Mouse (Mus musculus): ENCODE measurements around the gene Acsm5. TPM values are rescaled to one million over a fixed set of nuclear protein-coding genes. Genes with fewer than 3 reads are reported as not detected.
"Not testable (repeated sequence)": the region's sequence is repeated elsewhere in the genome, so short reads cannot be mapped to it uniquely, and the experiment has no call there.

The Acsm5 gene
- polyA plus RNA-seq, 1 experiment from 2014 or later: 0.17 TPM

- no peaks in the 10 kb centered on the region for H3K27me3 ChIP-seq
- DNase-seq (ENCODE audit: low read depth, low spot score) (no peak), ATAC-seq (no peak)
- CTCF ChIA-PET: no interaction called here
- POLR2A ChIA-PET: no interaction called here
- in situ Hi-C loops (cut with MboI; ENCODE audit: low pct_unique_long_range_greater_than_20kb): no loop called here
- TF ChIP-seq CTCF (IDR thresholded peaks at IDR 0.05): no peak
Observed at GRCm38 (mm10) chr7:119542445-119542844, 23.2 kb downstream of the Acsm5 start.

- POLR2A ChIA-PET: no interaction called here
- CTCF ChIA-PET: interaction anchor here (1.2 kb wide), 1 partner anchor 522 kb away, joined by 3 read pairs; no protein-coding TSS in a partner anchor
- ATAC-seq (no peak), DNase-seq (ENCODE audit: low read depth, low spot score) (no peak)
- no peak for TF ChIP-seq CTCF (IDR thresholded peaks at IDR 0.05)
- in situ Hi-C loops (cut with MboI; ENCODE audit: low pct_unique_long_range_greater_than_20kb): no loop called here
- H3K27me3 ChIP-seq: no peaks in the 10 kb centered on the region
Observed at GRCm38 (mm10) chr7:119545572-119545971, 26.3 kb downstream of the Acsm5 start.

- in situ Hi-C loops (cut with MboI; ENCODE audit: low pct_unique_long_range_greater_than_20kb): no loop called here
- no peak for TF ChIP-seq CTCF (IDR thresholded peaks at IDR 0.05)
- no peaks in the 10 kb centered on the region for H3K27me3 ChIP-seq
- no peak for DNase-seq (ENCODE audit: low read depth, low spot score)
- ChIA-PET POLR2A (no interaction called here), CTCF (interaction anchor here (0.8 kb wide), 1 partner anchor 9 kb away, joined by 3 read pairs; no protein-coding TSS in a partner anchor)
- ATAC-seq: no peak
Observed at GRCm38 (mm10) chr7:119550471-119551222, 31.4 kb downstream of the Acsm5 start.

- no peak for TF ChIP-seq CTCF (IDR thresholded peaks at IDR 0.05)
- ChIA-PET CTCF (interaction anchor here (1.8 kb wide), 1 partner anchor 9 kb away, joined by 7 read pairs; no protein-coding TSS in a partner anchor), POLR2A (interaction anchor here (0.6 kb wide), 1 partner anchor 295 kb away, joined by 4 read pairs; no protein-coding TSS in a partner anchor)
- ATAC-seq: no peak
- no peak for DNase-seq (ENCODE audit: low read depth, low spot score)
- in situ Hi-C loops (cut with MboI; ENCODE audit: low pct_unique_long_range_greater_than_20kb): no loop called here
- H3K27me3 ChIP-seq: no peaks in the 10 kb centered on the region
Observed at GRCm38 (mm10) chr7:119554040-119554439, 34.8 kb downstream of the Acsm5 start, which contains the start of gene Acsm2. Gene Acsm2, plus strand, starts transcription at chr7:119554340.

- no peak for ATAC-seq
- POLR2A ChIA-PET: no interaction called here
- no peak for DNase-seq (ENCODE audit: low read depth, low spot score)
- CTCF ChIA-PET: interaction anchor here (0.8 kb wide), 1 partner anchor 9 kb away, joined by 3 read pairs; no protein-coding TSS in a partner anchor
- no peaks in the 10 kb centered on the region for H3K27me3 ChIP-seq
- TF ChIP-seq CTCF (IDR thresholded peaks at IDR 0.05): no peak
- in situ Hi-C loops (cut with MboI; ENCODE audit: low pct_unique_long_range_greater_than_20kb): no loop called here
Observed at GRCm38 (mm10) chr7:119559789-119560451, 40.7 kb downstream of the Acsm5 start.

- POLR2A ChIA-PET: no interaction called here
- TF ChIP-seq CTCF (IDR thresholded peaks at IDR 0.05): no peak
Observed at GRCm38 (mm10) chr7:119560452-119560835, 41.2 kb downstream of the Acsm5 start.

GRCm38 (mm10) chr7:119561441-119561840, 42.2 kb downstream of the Acsm5 start:
- H3K27me3 ChIP-seq: no peaks in the 10 kb centered on the region
- POLR2A ChIA-PET: no interaction called here
- ATAC-seq (no peak), DNase-seq (ENCODE audit: low read depth, low spot score) (no peak)
- CTCF ChIA-PET: interaction anchor here (2.6 kb wide), 1 partner anchor 8 kb away, joined by 7 read pairs; the partner anchor contains the start of gene Acsm2
- in situ Hi-C loops (cut with MboI; ENCODE audit: low pct_unique_long_range_greater_than_20kb): no loop called here
- no peak for TF ChIP-seq CTCF (IDR thresholded peaks at IDR 0.05)

More at GRCm38 (mm10) chr7:119560452-119560835, 41.2 kb downstream of the Acsm5 start:
- no peak for DNase-seq (ENCODE audit: low read depth, low spot score)
- no peak for ATAC-seq
- in situ Hi-C loops (cut with MboI; ENCODE audit: low pct_unique_long_range_greater_than_20kb): no loop called here
- no peaks in the 10 kb centered on the region for H3K27me3 ChIP-seq
- CTCF ChIA-PET: interaction anchor here (0.8 kb wide), 1 partner anchor 10 kb away, joined by 3 read pairs; no protein-coding TSS in a partner anchor

- H3K27me3 ChIP-seq: not testable (repeated sequence)
Observed at GRCm38 (mm10) chr7:119562476-119562875, 43.2 kb downstream of the Acsm5 start.

GRCm38 (mm10) chr7:119594530-119595107, 75.4 kb downstream of the Acsm5 start:
- ChIA-PET CTCF (no interaction called here), POLR2A (no interaction called here)
- in situ Hi-C loops (cut with MboI; ENCODE audit: low pct_unique_long_range_greater_than_20kb): no loop called here
- ATAC-seq (no peak), DNase-seq (ENCODE audit: low read depth, low spot score) (no peak)
- H3K27me3 ChIP-seq: no peaks in the 10 kb centered on the region
- TF ChIP-seq CTCF (IDR thresholded peaks at IDR 0.05): no peak

More at GRCm38 (mm10) chr7:119562476-119562875, 43.2 kb downstream of the Acsm5 start:
- POLR2A ChIA-PET; DNase-seq (ENCODE audit: low read depth, low spot score); in situ Hi-C loops (cut with MboI; ENCODE audit: low pct_unique_long_range_greater_than_20kb); ATAC-seq: not testable (repeated sequence)
- CTCF ChIA-PET: interaction anchor here (2.6 kb wide), 1 partner anchor 9 kb away, joined by 7 read pairs; the partner anchor contains the start of gene Acsm2

Other genes starting within 250 kb of the Acsm5 start
- not detected for gene Gp2, start 60.2 kb upstream of the Acsm5 start, polyA plus RNA-seq (2021)
- gene Umod, start 40.2 kb upstream of the Acsm5 start, polyA plus RNA-seq (2021): not detected
- not detected for gene Pdilt, start 4.0 kb downstream of the Acsm5 start, polyA plus RNA-seq (2021)
- 0.39 TPM for gene Acsm2, start 34.9 kb downstream of the Acsm5 start, polyA plus RNA-seq (2021)
- gene Acsm1, start 87.6 kb downstream of the Acsm5 start, polyA plus RNA-seq (2021): not detected
- gene Acsm4, start 170.6 kb downstream of the Acsm5 start, polyA plus RNA-seq (2021): not detected
- gene Thumpd1, start 201.3 kb downstream of the Acsm5 start, polyA plus RNA-seq (2021): 43.7 TPM
- gene Acsm3, start 241.5 kb downstream of the Acsm5 start, polyA plus RNA-seq (2021): 0.42 TPM